Mouse (Mus musculus) c-Kit-negative CD71-positive TER-119-positive erythroid progenitor cells, embryonic 14.5 days (primary cell): ENCODE data around the gene Ttc34.

Experiments
- DNase-seq: peaks from one replicate; pipeline ENCODE4 v3.0.0-alpha.2; 2013; ENCODE audit warnings: low read depth, low spot score

Gene Ttc34

GRCm38 (mm10) chr4:154837170-154837569 is at the start of gene Ttc34:
Gene Ttc34 (plus strand): TSS chr4:154837459.
- DNase-seq = peak; percentile 42

GRCm38 (mm10) chr4:154787960-154788702 is 49.1 kb upstream of the Ttc34 start:
- no peak for DNase-seq

DNA sequence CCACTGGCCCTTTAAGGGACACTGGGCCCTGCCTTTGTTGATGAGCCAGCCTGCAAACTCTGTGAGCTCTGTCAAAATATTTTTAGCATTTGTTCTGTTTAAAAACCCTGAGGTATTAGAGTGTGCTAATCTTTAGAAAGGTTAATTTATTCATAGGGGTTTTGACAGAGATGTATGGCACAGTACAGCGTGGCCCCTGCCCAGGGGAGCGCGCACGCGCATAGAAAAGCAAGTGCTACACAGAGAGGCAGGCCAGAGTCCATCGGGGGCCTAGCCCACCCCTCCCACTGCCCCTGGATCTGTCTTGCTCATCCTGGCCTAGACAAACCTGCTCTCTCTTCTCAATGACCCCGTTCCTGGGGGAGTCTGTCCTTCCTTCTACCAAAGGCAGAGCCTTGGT is 45.4 kb upstream of the Ttc34 start:
- DNase-seq = no peak

DNA sequence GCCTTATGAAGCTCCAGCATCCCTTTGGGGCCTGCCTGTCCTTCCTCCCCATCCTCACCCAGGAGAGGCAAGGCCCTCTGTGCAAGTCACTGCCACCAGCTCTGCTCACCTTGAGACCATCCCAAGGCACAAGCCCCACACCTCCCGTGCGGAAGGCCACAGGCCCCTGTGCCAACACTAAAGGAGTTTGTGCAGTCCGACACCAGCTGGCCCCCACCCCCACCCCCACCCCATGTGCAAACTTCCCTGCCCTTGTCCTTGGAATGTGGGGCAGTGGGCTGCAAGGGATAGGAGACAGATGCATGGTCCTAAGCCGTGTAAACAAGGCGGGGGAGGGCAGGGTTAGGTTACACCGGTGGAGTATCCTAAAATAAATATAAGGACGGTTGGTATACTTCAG is 43.8 kb upstream of the Ttc34 start:
- no peak for DNase-seq

DNA sequence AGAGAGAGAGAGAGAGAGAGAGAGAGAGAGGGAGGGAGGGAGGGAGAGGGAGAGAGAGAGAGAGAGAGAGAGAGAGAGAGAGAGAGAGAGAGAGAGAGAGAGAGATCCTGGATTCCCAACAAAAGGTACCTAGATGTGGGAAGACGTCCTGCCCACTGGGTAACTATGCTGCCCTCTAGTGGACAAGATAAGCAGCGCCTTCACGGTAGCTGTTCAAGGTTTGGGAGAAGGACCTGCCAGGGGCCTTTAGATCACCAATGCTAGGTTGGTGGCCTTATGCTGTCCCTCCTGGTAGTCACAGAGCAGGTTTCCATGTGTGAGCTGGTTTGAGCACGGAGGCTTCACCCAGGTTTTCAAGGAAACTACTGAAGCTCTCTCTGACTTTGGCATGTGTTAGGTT is 39.4 kb upstream of the Ttc34 start:
- peak; percentile 31 for DNase-seq

DNA sequence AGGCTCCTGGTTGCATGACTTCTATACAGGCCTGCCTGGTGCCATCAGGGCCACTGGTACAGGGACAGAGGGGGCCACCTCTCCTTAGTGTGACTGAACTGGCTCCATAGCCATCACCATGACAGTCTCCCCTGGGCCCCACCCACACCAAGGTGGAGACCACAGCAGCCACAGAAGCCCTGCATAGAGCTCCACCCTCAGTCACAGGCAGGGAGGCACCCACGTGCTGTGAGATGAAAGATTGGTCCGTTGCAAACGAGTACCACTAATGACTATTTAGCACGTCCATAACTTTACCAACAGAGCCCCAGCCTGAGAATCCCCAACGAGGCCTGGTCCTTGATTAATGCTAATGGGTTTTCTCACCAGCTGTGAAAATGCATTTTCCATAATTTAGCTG is 36.7 kb upstream of the Ttc34 start:
- no peak for DNase-seq

DNA sequence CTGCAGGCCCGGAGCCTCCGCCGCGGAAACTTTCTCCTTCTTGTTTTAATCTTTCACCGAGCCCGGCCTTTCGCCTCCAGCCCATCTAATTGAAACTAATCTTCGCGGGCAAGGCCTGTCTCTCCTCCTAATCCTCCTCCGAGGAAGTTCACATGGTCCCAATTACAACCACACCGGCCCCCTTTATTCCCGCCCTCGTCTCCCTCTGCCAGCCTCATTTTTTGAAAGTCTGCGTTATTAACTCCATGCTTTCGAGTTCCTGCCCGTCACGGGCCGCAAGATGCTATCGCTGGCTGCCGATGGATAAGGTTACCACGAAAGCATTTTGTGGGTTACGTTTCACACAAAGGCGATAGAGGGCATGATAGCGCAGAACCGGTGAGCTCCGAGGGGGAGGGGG is 35.0 kb upstream of the Ttc34 start:
- no peak for DNase-seq

GRCm38 (mm10) chr4:154825662-154826061 is 11.6 kb upstream of the Ttc34 start:
- no peak for DNase-seq

DNA sequence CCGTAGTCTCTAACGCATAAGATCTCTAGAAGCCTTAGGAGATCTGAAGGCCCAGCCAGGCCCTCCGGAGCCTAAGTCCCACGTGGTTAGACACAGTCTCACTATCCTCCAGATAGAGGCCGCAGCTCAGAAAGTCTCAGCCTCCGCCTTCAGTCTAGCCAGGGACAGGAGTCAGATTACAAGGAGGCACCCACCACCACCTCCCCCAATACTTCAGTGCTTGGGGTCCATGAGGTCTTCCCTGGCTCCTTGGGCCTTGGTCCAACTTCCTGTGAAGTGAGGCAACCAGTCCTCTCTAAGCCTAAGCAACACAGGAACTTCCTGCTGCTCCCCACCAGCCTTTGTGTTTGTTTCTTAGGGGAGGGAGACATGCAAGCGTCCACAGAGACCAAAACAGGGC is 11.0 kb upstream of the Ttc34 start:
- DNase-seq = no peak

DNA sequence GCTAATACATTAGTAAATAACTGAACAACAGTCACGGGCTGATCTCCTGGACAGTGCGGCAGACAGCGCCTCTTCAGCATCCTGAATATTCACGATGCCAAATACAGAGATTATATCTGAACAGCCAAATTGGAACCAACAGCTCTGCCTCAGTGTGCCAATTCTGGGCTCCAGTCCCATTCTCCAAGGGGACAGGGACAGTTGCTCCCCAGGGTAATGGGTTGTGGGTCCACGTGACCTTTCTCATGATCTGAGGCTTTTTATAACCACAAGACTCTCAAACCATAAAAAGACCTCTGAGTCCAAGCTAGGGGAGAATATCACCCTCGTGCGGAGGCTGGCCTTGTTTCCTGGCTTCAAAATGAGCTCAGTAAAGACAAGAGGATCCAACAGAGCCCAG is 10.1 kb upstream of the Ttc34 start:
- no peak for DNase-seq

DNA sequence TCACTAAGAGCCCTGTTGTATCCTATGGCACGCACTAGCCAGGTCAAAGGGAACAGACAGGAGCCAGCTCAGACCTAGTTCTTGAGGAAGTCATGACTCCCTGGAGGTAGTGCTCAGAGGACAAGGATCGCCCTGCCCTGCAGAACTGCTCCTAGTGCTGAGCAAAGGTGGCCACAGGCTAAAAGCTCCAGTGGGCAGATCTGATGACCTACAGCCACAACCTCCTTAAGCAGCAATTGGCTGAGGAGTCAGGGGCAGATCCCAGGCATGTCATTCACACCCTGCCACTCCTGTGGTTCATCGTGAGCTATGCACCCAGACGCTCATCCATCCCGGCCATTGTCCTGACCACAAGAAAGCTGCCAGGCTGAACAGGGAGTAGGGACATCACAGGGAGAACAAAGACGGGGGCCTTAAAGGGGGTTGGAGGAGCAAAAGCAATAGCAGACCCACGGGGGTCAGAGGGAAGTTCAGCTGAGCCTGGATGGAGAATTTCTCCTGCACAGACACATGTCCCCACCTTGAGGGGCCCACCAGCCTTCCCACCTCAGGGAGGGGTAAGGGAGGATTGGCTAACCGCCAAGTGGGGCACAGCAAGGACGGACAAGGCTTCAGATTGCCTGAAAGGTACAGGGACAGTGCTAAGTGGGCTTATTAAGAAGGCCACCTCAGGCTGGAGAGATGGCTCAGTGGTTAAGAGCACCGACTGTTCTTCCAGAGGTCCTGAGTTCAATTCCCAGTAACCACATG is 9.2 kb upstream of the Ttc34 start:
- DNase-seq = no peak

GRCm38 (mm10) chr4:154831915-154832573 is 5.2 kb upstream of the Ttc34 start:
- DNase-seq = no peak

DNA sequence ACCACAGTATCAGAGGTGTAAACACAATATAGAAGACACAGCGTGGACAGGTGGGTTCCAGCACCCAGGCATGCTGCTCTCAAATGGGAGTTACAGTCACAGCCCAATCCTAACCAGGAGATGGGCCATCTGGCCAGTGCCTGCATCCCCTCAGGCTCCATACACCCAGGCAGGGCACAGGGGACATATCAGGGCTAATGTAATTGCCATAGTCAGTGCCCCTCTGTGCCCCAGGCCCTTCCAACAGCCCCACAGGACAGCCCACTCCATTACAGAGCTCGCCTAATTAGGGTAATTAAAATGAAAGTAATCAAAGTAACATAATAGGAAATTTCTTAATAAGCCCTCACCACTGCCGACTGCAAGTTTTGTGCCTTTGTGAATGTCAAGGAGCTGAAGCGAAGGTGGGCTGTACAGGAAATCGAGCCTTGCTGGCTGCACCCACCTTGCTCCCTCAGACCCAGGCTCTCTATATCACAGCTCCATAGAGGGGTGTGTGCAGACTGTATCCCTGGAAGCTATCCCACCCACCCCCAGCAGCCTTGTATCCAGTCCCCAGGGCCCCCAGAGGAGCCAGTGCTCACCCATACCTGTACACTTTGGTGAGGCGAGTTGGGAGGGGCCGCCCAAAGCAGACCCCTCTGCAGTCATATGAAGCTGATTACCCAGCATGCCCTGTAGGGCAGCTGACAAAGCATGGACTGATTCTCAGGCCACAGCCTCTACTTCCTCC is 910 bp upstream of the Ttc34 start:
- DNase-seq = no peak

DNA sequence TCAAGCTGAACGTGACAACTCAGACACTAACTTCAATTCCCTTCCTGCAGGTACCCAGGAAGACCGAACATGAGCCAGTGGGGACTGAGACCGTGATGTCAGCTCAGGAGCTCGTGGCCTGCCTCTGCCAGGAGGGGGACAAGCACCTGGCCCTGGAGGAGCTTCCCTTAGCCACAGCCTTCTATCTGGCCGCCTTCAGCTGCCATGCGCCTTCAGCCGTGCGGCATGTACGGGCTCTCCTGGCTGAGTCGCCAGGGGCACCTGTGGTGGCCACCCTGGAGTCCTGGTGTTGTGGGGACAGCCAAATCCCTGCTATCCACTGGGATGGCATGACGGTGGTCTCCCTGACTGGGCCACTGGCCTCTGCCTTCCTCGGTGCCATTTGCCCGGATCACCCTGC is 1.5 kb downstream of the Ttc34 start:
- DNase-seq = no peak

GRCm38 (mm10) chr4:154839406-154839805 is 2.1 kb downstream of the Ttc34 start:
- DNase-seq = no peak

DNA sequence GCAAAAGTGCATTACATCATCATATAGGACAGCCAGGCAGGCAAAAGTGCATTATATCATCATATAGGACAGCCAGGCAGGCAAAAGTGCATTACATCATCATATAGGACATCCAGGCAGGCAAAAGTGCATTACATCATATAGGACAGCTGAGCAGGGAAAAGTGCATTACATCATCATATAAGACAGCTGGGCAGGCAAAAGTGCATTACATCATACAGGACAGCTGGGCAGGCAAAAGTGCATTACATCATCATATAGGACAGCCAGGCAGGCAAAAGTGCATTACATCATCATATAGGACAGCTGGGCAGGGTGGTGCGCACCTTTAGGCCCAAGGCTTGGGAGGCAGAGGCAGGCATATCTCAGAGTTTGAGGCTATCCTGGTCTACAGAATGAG is 15.4 kb downstream of the Ttc34 start:
- no peak for DNase-seq

DNA sequence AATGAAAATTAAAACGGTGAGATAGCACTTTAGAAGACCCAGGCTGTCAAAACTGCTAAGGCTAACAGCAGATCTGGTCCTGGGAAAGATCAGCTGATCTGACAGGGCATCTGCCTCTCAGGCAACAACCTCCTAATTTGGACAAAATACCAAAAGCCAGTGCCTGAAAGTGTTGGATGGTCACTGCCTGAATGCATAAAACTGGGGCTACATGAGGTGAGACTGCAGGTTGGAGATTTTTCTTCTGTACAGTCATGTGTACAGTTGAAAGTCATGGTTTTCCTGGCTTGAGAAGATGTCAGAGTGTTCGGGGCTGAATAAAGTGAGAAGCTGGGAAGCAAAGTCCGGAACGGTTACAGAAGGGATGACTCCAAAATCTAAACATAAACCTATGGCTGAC is 16.6 kb downstream of the Ttc34 start:
- no peak for DNase-seq

- no peak for DNase-seq
These were observed 17.6 kb downstream of the Ttc34 start for GRCm38 (mm10) chr4:154854676-154855345.

DNA sequence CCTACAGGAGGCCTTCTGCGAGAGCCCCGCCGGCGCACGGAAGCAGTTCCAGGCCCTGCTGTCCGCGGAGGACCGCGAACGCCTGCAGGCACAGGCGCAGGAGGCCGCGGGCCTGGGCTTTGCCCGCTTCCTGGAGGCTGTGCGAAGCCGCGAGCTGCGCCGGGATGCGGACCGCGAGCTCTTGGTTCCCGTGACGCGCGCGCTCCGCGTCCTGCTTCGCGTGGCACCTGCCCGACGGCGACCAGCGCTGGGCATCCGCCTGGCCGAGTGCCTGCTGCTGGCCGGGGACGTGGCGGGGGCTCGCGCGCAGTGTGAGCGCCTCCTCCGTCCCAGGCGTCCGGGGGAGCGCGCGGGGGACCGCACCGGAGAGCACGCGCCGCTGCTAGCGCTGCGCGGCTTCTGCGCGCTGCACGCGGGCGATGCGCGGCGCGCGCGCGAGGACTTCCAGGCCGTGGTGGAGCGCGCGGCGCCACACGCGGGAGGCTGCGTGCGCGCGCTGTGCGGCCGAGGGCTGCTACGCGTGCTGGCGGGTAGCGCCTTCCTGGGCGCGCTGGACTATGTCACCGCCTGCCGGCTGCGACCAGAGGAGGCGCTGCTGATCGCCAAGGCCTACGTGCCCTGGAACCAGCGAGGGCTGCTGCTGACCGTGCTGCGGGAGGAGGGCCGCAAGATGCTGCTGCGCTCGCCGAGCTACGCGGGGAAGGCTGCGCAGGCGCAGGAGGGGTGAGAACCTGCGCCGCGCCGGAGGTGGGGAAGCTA is 18.6 kb downstream of the Ttc34 start:
- DNase-seq = no peak

- DNase-seq = no peak
These were observed 19.2 kb downstream of the Ttc34 start for GRCm38 (mm10) chr4:154856480-154856837.

DNA sequence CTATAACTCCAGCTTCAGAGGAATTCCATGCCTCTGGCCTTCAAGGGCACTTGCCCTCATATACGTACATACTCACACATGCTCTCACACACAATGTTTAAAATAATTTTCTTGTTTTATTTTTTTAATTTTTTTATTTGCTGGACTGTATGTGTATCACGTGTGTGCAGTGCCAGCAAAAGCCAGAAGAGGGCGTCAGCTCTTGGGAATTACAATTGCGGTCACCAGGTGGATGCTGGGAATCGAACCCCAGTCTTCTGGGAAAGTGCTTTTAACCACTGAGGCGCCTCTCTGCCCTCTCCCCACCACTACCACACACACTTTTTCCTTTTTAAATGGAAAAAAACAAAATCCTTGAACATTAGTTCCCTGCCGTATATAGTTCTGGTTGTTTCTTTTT is 19.6 kb downstream of the Ttc34 start:
- DNase-seq = no peak
